Mouse (Mus musculus) liver, embryonic 14.5 days (tissue): ENCODE results near the gene Stk24. TPM values are rescaled to one million over a fixed set of nuclear protein-coding genes. Genes with fewer than 3 reads are reported as not detected.

ENCODE experiments used
- ATAC-seq: fragments of 200-750 bp; cut with Nextera tagmentation; 2 replicates; pipeline ENCODE4 v1.8.0; 2017; ENCODE audit warnings: moderate number of reproducible peaks, mild to moderate bottlenecking, moderate library complexity; ENCODE audit not compliant: insufficient read depth
- DNase-seq, 3 experiments: peaks; one replicate each; pipeline ENCODE4 v3.0.0-alpha.2; 2012 to 2013; ENCODE audit warnings: low read depth in 3 of 3, low spot score in 3 of 3
- H3K27ac ChIP-seq: fragments of 300-500 bp; sonication (generic); 2 replicates; pipeline ENCODE4 v1.5.1; 2014; ENCODE audit warnings: moderate library complexity, mild to moderate bottlenecking, control low read depth, inconsistent platforms
- H3K27me3 ChIP-seq: fragments of 300-500 bp; sonication (generic); 2 replicates; pipeline ENCODE4 v1.6.1; 2014; ENCODE audit warnings: mild to moderate bottlenecking, low read length, moderate library complexity; ENCODE audit not compliant: control insufficient read depth, insufficient read depth
- H3K36me3 ChIP-seq: fragments of 300-500 bp; sonication (generic); replicated peaks from 2 replicates; pipeline ENCODE4 v1.6.1; 2014; ENCODE audit warnings: low read depth; ENCODE audit not compliant: control insufficient read depth, insufficient read depth
- H3K4me1 ChIP-seq, 2 experiments: fragments of 200-500 bp in 1 of 2; fragments of 300-500 bp in 1 of 2; sonication (generic) in 1 of 2; replicated peaks; 2 replicates each; pipeline ENCODE4 v1.6.1; 2012 to 2014; ENCODE audit warnings: antibody characterized with exemption in 1 of 2, inconsistent platforms in 1 of 2, low read length in 1 of 2; ENCODE audit not compliant: control insufficient read depth in 2 of 2, insufficient read depth in 2 of 2
- H3K4me2 ChIP-seq: fragments of 300-500 bp; sonication (generic); 2 replicates; pipeline ENCODE4 v1.6.1; 2014; ENCODE audit warnings: low read depth, mild to moderate bottlenecking, control low read depth, moderate library complexity
- H3K4me3 ChIP-seq, 2 experiments: fragments of 200-500 bp in 1 of 2; fragments of 300-500 bp in 1 of 2; sonication (generic) in 1 of 2; 2 replicates each; pipeline ENCODE4 v1.5.1; 2012 to 2014; ENCODE audit warnings: low read depth in 2 of 2, low read length in 2 of 2, mild to moderate bottlenecking in 2 of 2, control low read depth in 1 of 2, inconsistent platforms in 1 of 2, moderate library complexity in 1 of 2; ENCODE audit not compliant: insufficient read depth in 1 of 2
- H3K9ac ChIP-seq: fragments of 300-500 bp; sonication (generic); replicated peaks from 2 replicates; pipeline ENCODE4 v1.6.1; 2014; ENCODE audit warnings: mild to moderate bottlenecking, control low read depth, moderate library complexity
- H3K9me3 ChIP-seq: fragments of 300-500 bp; sonication (generic); 2 replicates; pipeline ENCODE4 v1.6.1; 2016; ENCODE audit warnings: low read length, mixed read lengths; ENCODE audit not compliant: control insufficient read depth
- CTCF ChIP-seq: IDR thresholded peaks from 2 replicates; pipeline ENCODE4 v1.5.1; 2016; ENCODE audit warnings: antibody characterized with exemption, low read depth, control low read depth
- EP300 ChIP-seq: IDR thresholded peaks from 2 replicates; pipeline ENCODE4 v1.6.1; 2016; ENCODE audit warnings: antibody characterized with exemption, low read depth
- WGBS: fragments of 180-500 bp; shearing (Covaris S2); extraction: QIAGEN DNeasy Blood & Tissue Kit; methylation state at CpG from one replicate; pipeline ENCODE4 v1.1.7; 2014; ENCODE audit not compliant: insufficient replicate concordance; 5-methylcytosine and 5-hydroxymethylcytosine counted together
- polyA plus RNA-seq, 2 experiments: library from polyadenylated mRNA; depleted of rRNA in 1 of 2; stranded (reverse) in 1 of 2; unstranded in 1 of 2; fragments of >200 nt; fragmentation: Nextera tagmentation in 1 of 2; extraction: Ambion mirVana in 1 of 2; gene quantifications; 2 replicates each; pipeline versions ENCODE4 v1.2.1 to v1.2.3; 2012 to 2014

Stk24 gene
- polyA plus RNA-seq (2012; rRNA removed) (16.2 and 22.5 TPM in 2 replicates), polyA plus RNA-seq (2014; fragmentation: Nextera tagmentation; extraction: Ambion mirVana) (31.0 and 36.7 TPM in 2 replicates)

- H3K9ac ChIP-seq: peak within 1 kb of the TSS; percentile 98
- no peaks in the 10 kb centered on the region for H3K9me3 ChIP-seq
- ATAC-seq (no peak), DNase-seq (no peak)
- peak within 1 kb of the TSS; percentile 98 for H3K4me2 ChIP-seq
- peaks cover 11% of the 10 kb centered on the region for H3K36me3 ChIP-seq
- 7% methylated on average over 11 of the region's 11 CpGs for WGBS
- H3K27me3 ChIP-seq: no peaks in the 10 kb centered on the region; the same call in 1 of the 2 replicates
- H3K27ac ChIP-seq: peak within 1 kb of the TSS; percentile 74
- H3K4me3 ChIP-seq: peak within 1 kb of the TSS; percentile 93 to 94
- TF ChIP-seq EP300 (no peak), CTCF (no peak)
- peaks cover 14 to 20% of the 10 kb centered on the region in 2 experiments for H3K4me1 ChIP-seq
These were observed at the start of gene Stk24 for GRCm38 (mm10) chr14:121379827-121380145. Gene Stk24 (minus strand): TSS chr14:121380011.

DNA sequence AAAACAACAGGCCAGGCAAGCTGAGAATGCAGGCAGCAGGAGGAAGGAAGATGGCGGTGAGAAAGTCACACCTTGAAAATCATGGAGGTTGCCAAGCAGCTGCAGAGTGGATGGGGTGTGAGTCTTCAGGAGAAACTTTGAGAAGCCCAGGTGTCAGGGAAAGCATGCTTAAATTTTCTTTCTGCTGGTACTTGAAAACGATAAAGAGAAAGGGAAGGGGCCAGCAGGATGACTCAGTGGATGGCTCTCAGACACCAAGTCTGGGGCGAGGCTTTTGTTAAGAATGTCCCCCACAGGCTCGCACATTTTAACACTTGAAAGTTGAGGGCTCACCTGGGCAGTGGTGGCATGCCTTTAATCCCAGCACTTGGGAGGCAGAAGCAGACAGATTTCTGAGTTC, 48.3 kb upstream of the Stk24 start:
- Histone ChIP-seq H3K4me3 (no peak overlapping the region), H3K9me3 (peaks cover 3% of the 10 kb centered on the region; the same call in 1 of the 2 replicates), H3K4me1 (peaks cover 9% of the 10 kb centered on the region in 2 experiments), H3K27me3 (no peaks in the 10 kb centered on the region), H3K36me3 (no peaks in the 10 kb centered on the region), H3K9ac (no peak overlapping the region), H3K4me2 (no peak overlapping the region), H3K27ac (no peak overlapping the region)
- DNase-seq (no peak), ATAC-seq (no peak)
- no peak for TF ChIP-seq EP300
- TF ChIP-seq CTCF: no peak
- 87% methylated on average over 4 of the region's 4 CpGs for WGBS

GRCm38 (mm10) chr14:121426743-121427142, 46.9 kb upstream of the Stk24 start:
- no peak for ATAC-seq
- no peak for DNase-seq
- TF ChIP-seq EP300: no peak
- peak; percentile 75 for TF ChIP-seq CTCF

DNA sequence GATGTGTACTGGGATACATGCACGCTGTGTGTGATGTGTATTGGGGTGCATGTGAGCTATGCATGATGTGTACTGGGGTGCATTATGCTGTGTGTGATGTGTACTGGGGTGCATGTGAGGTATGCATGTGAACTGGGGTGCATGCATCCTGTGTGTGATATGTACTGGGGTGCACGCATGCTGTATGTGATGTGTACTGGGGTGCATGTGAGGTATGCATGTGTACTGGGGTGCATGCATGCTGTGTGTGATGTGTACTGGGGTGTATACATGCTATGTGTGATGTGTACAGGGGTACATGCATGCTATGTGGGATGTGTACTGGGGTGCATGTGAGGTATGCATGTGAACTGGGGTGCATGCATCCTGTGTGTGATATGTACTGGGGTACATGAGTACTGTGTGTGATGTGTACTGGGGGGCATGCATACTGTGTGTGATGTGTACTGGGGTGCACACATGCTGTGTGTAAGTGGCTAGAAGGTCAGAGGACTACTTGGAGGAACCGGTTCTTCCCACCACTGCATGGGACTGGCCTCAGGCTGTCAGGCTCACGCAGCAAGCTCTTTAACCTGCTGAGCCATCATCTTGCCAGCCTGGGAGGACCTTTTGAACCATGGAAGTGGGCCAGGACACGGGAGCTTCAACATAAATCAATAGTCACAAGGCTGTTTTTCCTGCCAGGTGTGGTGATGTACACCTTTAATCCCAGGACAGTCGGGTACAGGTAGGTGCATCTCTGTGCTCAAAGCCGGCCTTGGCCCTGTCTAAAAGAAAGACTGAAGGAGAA, 45.4 kb upstream of the Stk24 start:
- H3K9ac ChIP-seq: no peak overlapping the region
- H3K4me2 ChIP-seq: no peak overlapping the region
- no peaks in the 10 kb centered on the region for H3K36me3 ChIP-seq
- DNase-seq: no peak
- no peak for TF ChIP-seq CTCF
- TF ChIP-seq EP300: no peak
- no peak overlapping the region for H3K4me3 ChIP-seq
- H3K4me1 ChIP-seq: peaks cover 22 to 25% of the 10 kb centered on the region in 2 experiments
- H3K27ac ChIP-seq: no peak overlapping the region
- peaks cover 3% of the 10 kb centered on the region; the same call in 1 of the 2 replicates for H3K9me3 ChIP-seq
- WGBS: 67% methylated on average over 7 of the region's 7 CpGs
- no peaks in the 10 kb centered on the region for H3K27me3 ChIP-seq
- no peak for ATAC-seq

More at GRCm38 (mm10) chr14:121426743-121427142, 46.9 kb upstream of the Stk24 start:
- Histone ChIP-seq H3K27me3 (no peaks in the 10 kb centered on the region), H3K4me3 (no peak overlapping the region), H3K9ac (no peak overlapping the region), H3K9me3 (peaks cover 3% of the 10 kb centered on the region; the same call in 1 of the 2 replicates), H3K36me3 (no peaks in the 10 kb centered on the region), H3K4me1 (peaks cover 20 to 22% of the 10 kb centered on the region in 2 experiments), H3K27ac (no peak overlapping the region), H3K4me2 (no peak overlapping the region)

DNA sequence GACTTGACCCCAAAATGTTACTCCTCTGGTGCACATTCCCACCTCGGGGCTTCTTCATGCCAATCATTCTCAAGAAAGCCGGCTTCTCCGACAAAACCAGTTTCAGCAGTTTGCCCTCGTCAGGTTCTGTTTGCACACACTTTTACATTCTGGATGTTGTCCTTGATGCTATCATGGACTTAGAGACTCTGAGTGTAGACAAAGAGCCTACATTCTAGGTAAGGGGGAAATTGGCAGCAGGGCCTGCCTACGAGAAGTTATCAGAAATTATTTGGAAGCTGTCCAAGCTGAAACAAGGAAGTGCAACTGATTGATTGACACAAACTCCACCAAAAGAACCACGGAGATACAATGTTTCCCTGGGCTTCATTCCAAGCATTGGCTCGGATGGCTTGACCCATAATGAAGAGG, 43.5 kb upstream of the Stk24 start:
- H3K9me3 ChIP-seq: peaks cover 3% of the 10 kb centered on the region; the same call in 1 of the 2 replicates
- H3K36me3 ChIP-seq: no peaks in the 10 kb centered on the region
- H3K4me3 ChIP-seq: no peak overlapping the region; a peak in 1 of 4 replicates
- H3K9ac ChIP-seq: peak overlapping the region; percentile 25; the same call in 1 of the 2 replicates
- peak overlapping the region; percentile 87 for H3K27ac ChIP-seq
- no peaks in the 10 kb centered on the region for H3K27me3 ChIP-seq
- DNase-seq: no peak
- peak; percentile 22; the same call in 1 of the 2 replicates for ATAC-seq
- H3K4me1 ChIP-seq: peaks cover 22 to 25% of the 10 kb centered on the region in 2 experiments
- 18% methylated on average over 7 of the region's 7 CpGs for WGBS
- TF ChIP-seq EP300 (no peak), CTCF (no peak)
- H3K4me2 ChIP-seq: peak overlapping the region; percentile 74
